Mouse (Mus musculus) ES-E14 (cell line): Measurements from ENCODE around the gene Luc7l3.

ENCODE experiments used
- CHD2 ChIP-seq: IDR thresholded peaks from 2 replicates; pipeline ENCODE4 v1.6.1; 2014; ENCODE audit warnings: mild to moderate bottlenecking, low read depth, low read length, inconsistent platforms
- HCFC1 ChIP-seq: IDR thresholded peaks from 2 replicates; pipeline ENCODE4 v1.6.1; 2012; ENCODE audit warnings: low read length, inconsistent platforms, borderline replicate concordance; ENCODE audit not compliant: insufficient read depth
- ZC3H11A ChIP-seq: IDR thresholded peaks from 2 replicates; pipeline ENCODE4 v1.6.1; 2012; ENCODE audit warnings: low read depth, mild to moderate bottlenecking, inconsistent platforms, low read length, borderline replicate concordance
- ZNF384 ChIP-seq: IDR thresholded peaks from 2 replicates; pipeline ENCODE4 v1.6.1; 2012; ENCODE audit warnings: low read depth, low read length, inconsistent platforms

- no peak for TF ChIP-seq ZC3H11A
- no peak for TF ChIP-seq ZNF384
- no peak for TF ChIP-seq HCFC1
- no peak for TF ChIP-seq CHD2
Observed at GRCm38 (mm10) chr11:94317014-94317413, 4.8 kb downstream of the Luc7l3 start.
